26 mouse cellular contexts compared by ENCODE assay signal in the genomic region with DNA sequence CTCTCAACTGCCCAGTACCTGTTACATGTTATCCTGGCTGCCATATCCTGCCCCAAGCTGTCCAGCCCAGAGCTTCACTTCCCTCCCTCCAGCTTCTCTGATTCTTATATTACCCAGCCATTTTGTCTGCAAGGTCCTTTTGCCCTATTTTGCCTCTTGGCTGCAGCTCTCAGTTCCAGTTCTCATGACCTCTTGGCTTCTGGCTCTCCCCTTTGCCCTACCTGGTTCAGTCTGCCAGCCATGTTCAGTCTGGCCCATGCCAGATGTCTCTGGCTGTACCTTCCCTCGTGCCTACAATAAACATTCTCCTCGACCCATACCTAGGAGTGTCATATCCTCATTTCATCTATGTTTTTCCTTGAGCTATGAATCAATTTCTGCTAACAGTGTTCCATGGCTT. TPM values are rescaled to one million over a fixed set of nuclear protein-coding genes. Genes with fewer than 3 reads are reported as not detected.
DNase-seq lines count a peak whose midpoint lies in the region; ATAC-seq lines count a peak whose summit lies in the region.
"Had no signal": no experiment of that assay in that cellular context is flagged by ENCODE, and none has a peak within 500 bp of the region (broad histone marks: within the 10 kb centered on the region; RNA-seq: fewer than 3 reads in every experiment).

No protein-coding gene starts in this region.

- no peaks in the 10 kb centered on the region for H3K9me3 ChIP-seq in heart, embryonic 10.5 days
- no peaks in the 10 kb centered on the region for H3K9me3 ChIP-seq in heart, embryonic 11.5 days (replicated peaks; ENCODE audit: control insufficient read depth, low read length)
- H3K9me3 ChIP-seq: embryonic facial prominence, embryonic 12.5 days; embryonic facial prominence, embryonic 15.5 days; heart, embryonic 12.5 days; heart, embryonic 15.5 days; hindbrain, embryonic 10.5 days; hindbrain, embryonic 13.5 days; intestine, embryonic 15.5 days had no signal

- H3K4me3 ChIP-seq in heart, embryonic 10.5 days: no peak overlapping the region
- H3K4me3 ChIP-seq in brown adipose tissue, adult 24 weeks (ENCODE audit: insufficient read depth, low read depth, low read length): no peak overlapping the region
- H3K4me3 ChIP-seq in heart, embryonic 11.5 days (ENCODE audit: low read depth, low read length): no peak overlapping the region
- H3K4me3 ChIP-seq: embryonic facial prominence, embryonic 12.5 days; embryonic facial prominence, embryonic 15.5 days; heart, adult 2 months; heart, embryonic 12.5 days; heart, embryonic 15.5 days; hindbrain, embryonic 10.5 days; hindbrain, embryonic 13.5 days; intestine, embryonic 15.5 days had no signal

- H3K27me3 ChIP-seq in heart, embryonic 10.5 days (ENCODE audit: insufficient read depth, poor library complexity, severe bottlenecking): no peaks in the 10 kb centered on the region
- no peaks in the 10 kb centered on the region for H3K27me3 ChIP-seq in heart, embryonic 11.5 days (ENCODE audit: control insufficient read depth, insufficient read depth, low read length)
- H3K27me3 ChIP-seq: embryonic facial prominence, embryonic 12.5 days; embryonic facial prominence, embryonic 15.5 days; heart, embryonic 12.5 days; heart, embryonic 15.5 days; hindbrain, embryonic 13.5 days; intestine, embryonic 15.5 days had no signal

- DNase-seq in heart, adult 11 months: peak; percentile 80
- no peak for DNase-seq in heart, embryonic 10.5 days (ENCODE audit: low spot score)
- peak; percentile 96 for DNase-seq in adipocyte (ENCODE audit: low spot score)
- peak; percentile 63 for DNase-seq in adrenal gland, postnatal 14 days
- DNase-seq: cerebellum, adult 11 months; cerebellum, adult 2 months; cerebellum, adult 9-11 months; cerebellum, postnatal 25 days; forebrain, postnatal 0 days; gastrocnemius, postnatal 25 days; heart, postnatal 10 days; heart, postnatal 36 days; kidney, adult 11 months had no signal

- 81% methylated on average over 2 of the region's 2 CpGs for WGBS in heart, embryonic 10.5 days
- 80% methylated on average over 2 of the region's 2 CpGs for WGBS in heart, embryonic 11.5 days (ENCODE audit: insufficient replicate concordance)

- H3K9ac ChIP-seq in heart, embryonic 11.5 days (ENCODE audit: low read depth, low read length): no peak overlapping the region
- H3K9ac ChIP-seq: embryonic facial prominence, embryonic 12.5 days; embryonic facial prominence, embryonic 15.5 days; forebrain, postnatal 0 days; heart, embryonic 12.5 days; heart, embryonic 15.5 days; hindbrain, embryonic 13.5 days; intestine, embryonic 15.5 days had no signal

- H3K36me3 ChIP-seq in heart, embryonic 10.5 days: no peaks in the 10 kb centered on the region
- H3K36me3 ChIP-seq in heart, embryonic 11.5 days (ENCODE audit: control insufficient read depth, insufficient read depth, low read length): no peaks in the 10 kb centered on the region
- H3K36me3 ChIP-seq: embryonic facial prominence, embryonic 12.5 days; embryonic facial prominence, embryonic 15.5 days; intestine, embryonic 15.5 days had no signal

- ATAC-seq in heart, embryonic 11.5 days (replicated peaks; ENCODE audit: insufficient number of reproducible peaks, low FRiP score, low TSS enrichment): no peak
- ATAC-seq: CD4-positive, CD25-positive, alpha-beta regulatory T cell, adult 4 months; forebrain, embryonic 14.5 days; forebrain, postnatal 0 days; hindbrain, embryonic 16.5 days; intestine, embryonic 15.5 days had no signal

- no peaks in the 10 kb centered on the region for H3K4me1 ChIP-seq in heart, embryonic 10.5 days
- peaks cover 3% of the 10 kb centered on the region; the same call in 1 of the 2 replicates for H3K4me1 ChIP-seq in brown adipose tissue, adult 24 weeks (ENCODE audit: control insufficient read depth, insufficient read depth, insufficient read length, low read length)
- no peaks in the 10 kb centered on the region for H3K4me1 ChIP-seq in heart, embryonic 11.5 days (ENCODE audit: control insufficient read depth, insufficient read depth, low read length)
- H3K4me1 ChIP-seq: embryonic facial prominence, embryonic 12.5 days; embryonic facial prominence, embryonic 15.5 days; heart, embryonic 12.5 days; heart, embryonic 15.5 days; hindbrain, embryonic 10.5 days; hindbrain, embryonic 13.5 days; intestine, embryonic 15.5 days had no signal

- no peak overlapping the region for H3K27ac ChIP-seq in heart, embryonic 10.5 days
- peak overlapping the region; percentile 84 for H3K27ac ChIP-seq in brown adipose tissue, adult 24 weeks (replicated peaks; ENCODE audit: low read depth, low read length)
- no peak overlapping the region for H3K27ac ChIP-seq in heart, embryonic 11.5 days (ENCODE audit: low read depth, low read length)
- H3K27ac ChIP-seq: embryonic facial prominence, embryonic 12.5 days; embryonic facial prominence, embryonic 15.5 days; heart, adult 2 months; heart, embryonic 15.5 days; hindbrain, embryonic 10.5 days; hindbrain, embryonic 13.5 days; intestine, embryonic 15.5 days had no signal

- no peak overlapping the region for H3K4me2 ChIP-seq in heart, embryonic 11.5 days
- H3K4me2 ChIP-seq: embryonic facial prominence, embryonic 12.5 days; embryonic facial prominence, embryonic 15.5 days; heart, embryonic 12.5 days; heart, embryonic 15.5 days; hindbrain, embryonic 13.5 days; intestine, embryonic 15.5 days had no signal

RNA-seq across cellular contexts. Expression of gene Noc3l, which starts 52.7 kb away (rescaled TPM):
- 6.8 and 7.8 TPM in 2 replicates for polyA plus RNA-seq in heart, embryonic 10.5 days (2016; fragmentation: Nextera tagmentation; extraction: Ambion mirVana)
- total RNA-seq in adrenal gland, postnatal 14 days (2021): 16.0 and 17.5 TPM in 2 replicates
- polyA plus RNA-seq in brown adipose tissue, adult 24 weeks (2012; ENCODE audit: insufficient read depth, insufficient read length, missing spikeins): 5.2 and 5.3 TPM in 2 replicates
- polyA plus RNA-seq in heart, embryonic 11.5 days (2014; fragmentation: Nextera tagmentation; extraction: Ambion mirVana): 6.2 and 6.6 TPM in 2 replicates
